Mouse (Mus musculus) thymus, adult 2 months (tissue): ENCODE data around the gene Myo3b.

Experiments used
- CTCF ChIP-seq: fragments of 200-500 bp; IDR thresholded peaks from 2 replicates; pipeline ENCODE4 v1.5.1; 2012; ENCODE audit warnings: mild to moderate bottlenecking, control low read depth, low read length, moderate library complexity, borderline replicate concordance; ENCODE audit not compliant: control insufficient read depth, poor library complexity, insufficient read depth; ENCODE audit errors: extremely low read depth
- POLR2A ChIP-seq: fragments of 200-500 bp; IDR thresholded peaks from 2 replicates; pipeline ENCODE4 v1.6.1; 2012; ENCODE audit warnings: mild to moderate bottlenecking, low read length, control low read depth, moderate library complexity; ENCODE audit not compliant: control insufficient read depth, poor library complexity, insufficient read depth; ENCODE audit errors: extremely low read depth

DNA sequence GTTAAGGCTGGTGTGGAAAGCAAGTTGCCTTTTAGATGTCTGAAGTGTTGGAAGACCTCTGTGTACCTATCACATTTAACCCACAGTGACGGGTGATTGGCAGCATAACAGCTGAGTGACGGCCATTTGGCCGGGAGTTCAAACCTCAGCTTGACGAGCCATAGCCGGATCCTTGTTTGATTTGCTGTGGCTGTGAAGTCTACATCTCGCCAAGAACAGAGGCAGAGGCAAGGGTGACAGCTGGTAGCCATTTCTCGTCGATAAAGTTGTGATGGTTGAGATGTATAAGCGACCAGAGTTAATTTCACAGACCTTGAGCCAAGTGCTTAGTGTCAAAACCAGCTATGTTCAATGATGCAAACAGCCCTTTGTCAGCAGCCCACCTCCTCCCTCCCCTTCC is 283.8 kb downstream of the Myo3b start:
- TF ChIP-seq CTCF, result no peak
- no peak for TF ChIP-seq POLR2A
